Mouse (Mus musculus) C2C12 (cell line): ENCODE data around the gene Wdr17.

ENCODE experiments used
- CEBPB ChIP-seq: IDR thresholded peaks from one replicate; pipeline ENCODE4 v1.6.1; 2011; ENCODE audit warnings: low read depth, mild to moderate bottlenecking, control low read depth, moderate library complexity
- CTCF ChIP-seq: IDR thresholded peaks from one replicate; pipeline ENCODE4 v1.5.1; 2011; ENCODE audit not compliant: control insufficient read depth, insufficient read depth, insufficient read length
- FOSL1 ChIP-seq: IDR thresholded peaks from one replicate; pipeline ENCODE4 v1.8.0; 2011; ENCODE audit warnings: mild to moderate bottlenecking, low read length; ENCODE audit not compliant: poor library complexity, insufficient read depth, severe bottlenecking
- MAX ChIP-seq: IDR thresholded peaks from one replicate; pipeline ENCODE4 v1.6.1; 2011; ENCODE audit warnings: mild to moderate bottlenecking, control low read depth
- MYOD1 ChIP-seq: IDR thresholded peaks from one replicate; pipeline ENCODE4 v1.6.1; 2011; ENCODE audit warnings: low read depth; ENCODE audit not compliant: control insufficient read depth, insufficient read length
- USF1 ChIP-seq: IDR thresholded peaks from one replicate; pipeline ENCODE4 v1.6.1; 2011; ENCODE audit warnings: low read depth, mild to moderate bottlenecking, control low read depth, moderate library complexity

GRCm38 (mm10) chr8:54671806-54672205 is 215.2 kb downstream of the Wdr17 start:
- TF ChIP-seq USF1 (no peak), CTCF (no peak), MAX (no peak), FOSL1 (no peak), MYOD1 (no peak), CEBPB (no peak)
